Mouse (Mus musculus): ENCODE data around the gene Mlh1. TPM values are rescaled to one million over a fixed set of nuclear protein-coding genes. Genes with fewer than 3 reads are reported as not detected.
A peak's percentile ranks its signal among the peaks of the same experiment; 100 is the strongest.

Gene Mlh1
- total RNA-seq (2021): 10 to 100 TPM; 10.2 to 11.3 TPM
- long read RNA-seq, experiment 1, transcript Mlh1-201 (19 exons, 2,754 nt): major isoform, 14 of 17 reads
- long read RNA-seq, experiment 1, partial matches to known transcripts: 1 of 17 reads
- long read RNA-seq, experiment 1, other reads (novel, unspliced or antisense): 2 of 17 reads
- long read RNA-seq, experiment 2, transcript Mlh1-201 (19 exons, 2,754 nt): major isoform, 13 of 17 reads
- long read RNA-seq, experiment 2, partial matches to known transcripts: 0 of 17 reads
- long read RNA-seq, experiment 2, other reads (novel, unspliced or antisense): 4 of 17 reads

DNA sequence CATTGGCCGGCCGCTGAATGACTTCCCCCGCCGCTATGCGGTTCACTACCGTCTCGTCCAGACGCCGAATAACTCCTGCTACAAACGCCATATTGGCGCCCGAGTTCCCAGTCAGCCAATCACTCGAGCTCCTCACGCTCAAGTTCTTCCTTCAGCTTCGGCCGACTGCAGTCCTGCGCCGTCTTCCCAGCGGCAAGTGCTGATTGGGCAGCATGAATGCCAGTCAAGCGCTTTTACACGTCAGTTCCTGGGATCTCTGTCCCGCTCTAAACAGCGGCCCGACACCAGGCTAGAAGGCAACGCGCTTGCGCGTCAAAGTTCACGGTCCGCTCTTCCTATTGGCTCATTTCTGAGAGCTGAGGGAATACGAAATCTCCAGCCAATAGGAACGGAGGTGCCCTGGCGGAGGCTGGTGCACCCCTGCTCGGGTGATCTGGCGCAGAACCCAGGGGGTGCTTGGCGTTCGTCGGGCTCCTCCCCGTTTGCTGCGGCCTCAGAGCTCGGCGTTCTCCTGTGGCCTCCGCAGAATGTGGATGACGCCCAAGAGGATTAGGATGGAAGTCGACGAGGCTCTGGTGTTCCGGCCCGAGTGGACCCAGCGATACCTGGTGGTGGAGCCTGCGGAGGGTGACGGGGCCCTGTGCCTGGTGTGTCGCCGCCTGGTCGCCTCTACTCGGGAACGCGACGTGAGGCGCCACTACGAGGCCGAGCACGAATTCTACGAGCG lies at the start of gene Mlh1, which contains the start of gene Epm2aip1:
Gene Mlh1, minus strand, starts transcription at position 358 of the 727 bp plus-strand sequence.
Gene Epm2aip1, plus strand, starts transcription at position 496 of the 727 bp plus-strand sequence.
- peak; percentile 99 for DNase-seq
- intact Hi-C loops (cut with DNase I): loop anchor here (10.0 kb wide), 1 partner anchor 967 kb away; the partner anchor contains the start of gene Elp6

DNA sequence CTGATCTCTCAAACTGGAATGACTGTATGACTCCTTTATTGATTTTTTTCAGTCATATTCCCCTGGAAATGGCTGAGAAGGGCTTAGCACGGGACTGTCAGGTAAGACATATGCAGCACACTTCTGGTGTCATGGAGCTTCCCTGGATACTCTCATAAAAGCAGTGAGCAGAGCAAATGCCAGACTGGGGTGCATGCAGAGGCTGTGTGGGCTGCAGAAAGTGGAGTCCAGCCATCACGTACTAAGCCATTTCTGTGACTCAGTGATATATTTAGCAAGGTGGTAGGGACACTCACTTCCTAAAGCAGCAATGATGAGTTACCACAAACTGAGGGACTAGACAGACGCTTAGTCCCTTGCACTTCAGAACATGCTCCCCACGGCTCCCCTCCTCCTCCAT lies 49.3 kb upstream of the Mlh1 start:
- no peak for DNase-seq
- intact Hi-C loops (cut with DNase I): no loop called here

DNA sequence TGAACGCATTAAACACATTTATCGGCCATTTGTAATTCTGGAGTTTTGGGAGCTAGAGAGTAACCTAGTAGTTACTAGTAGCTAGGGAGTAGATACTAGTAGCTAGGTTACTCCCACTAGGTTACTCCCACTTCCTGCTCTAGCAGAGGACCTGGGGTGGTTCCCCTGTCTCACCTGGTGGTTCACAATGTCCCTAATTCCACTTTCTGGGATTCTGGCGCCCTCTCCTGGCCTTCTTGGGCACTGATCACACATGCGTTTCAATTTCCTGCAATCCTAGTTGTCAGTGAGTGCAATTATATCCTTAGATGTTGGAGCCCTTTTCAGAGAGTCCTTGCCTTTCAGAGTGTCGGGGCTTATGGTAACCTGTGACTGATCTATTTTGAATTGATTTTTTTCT lies 42.6 kb upstream of the Mlh1 start:
- intact Hi-C loops (cut with DNase I): no loop called here
- DNase-seq: peak; percentile 31 to 62

DNA sequence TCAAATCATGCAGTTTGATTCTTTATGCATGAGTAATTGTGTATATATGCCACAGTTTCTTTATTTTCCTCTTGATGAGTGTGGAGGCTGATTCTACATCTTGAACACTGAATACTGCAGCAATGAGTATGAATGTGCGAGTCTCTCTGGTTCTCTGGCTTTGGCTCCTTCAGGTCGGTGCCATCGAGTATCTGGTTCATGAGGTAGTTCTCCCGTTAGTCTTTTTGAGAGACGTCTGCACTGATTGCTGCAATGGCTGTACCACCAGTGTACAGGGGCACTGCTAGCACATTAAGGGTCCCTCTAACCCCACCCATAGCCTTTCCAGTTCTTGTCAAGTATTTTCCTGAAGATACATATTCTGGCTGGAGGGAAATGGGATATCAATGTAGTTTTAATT lies 42.2 kb upstream of the Mlh1 start:
- no peak for DNase-seq
- intact Hi-C loops (cut with DNase I): no loop called here

DNA sequence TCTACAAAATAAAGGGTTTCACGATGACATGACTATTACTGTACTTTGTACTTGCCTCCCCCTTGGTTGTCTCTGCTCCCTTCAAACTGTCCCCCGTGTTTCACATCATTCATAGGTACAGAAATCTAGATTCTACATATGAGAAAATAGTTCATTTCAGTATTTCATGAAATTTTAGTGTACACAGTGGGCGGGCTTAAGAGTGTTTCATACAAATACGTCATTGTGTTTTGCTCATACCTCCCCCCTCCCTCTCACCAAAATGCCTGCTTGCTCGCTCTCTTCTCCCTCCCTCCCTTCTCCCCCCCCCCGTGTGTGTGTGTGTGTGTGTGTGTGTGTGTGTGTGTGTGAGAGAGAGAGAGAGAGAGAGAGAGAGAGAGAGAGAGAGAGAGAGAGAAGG lies 41.7 kb upstream of the Mlh1 start:
- intact Hi-C loops (cut with DNase I): no loop called here
- DNase-seq: no peak

DNA sequence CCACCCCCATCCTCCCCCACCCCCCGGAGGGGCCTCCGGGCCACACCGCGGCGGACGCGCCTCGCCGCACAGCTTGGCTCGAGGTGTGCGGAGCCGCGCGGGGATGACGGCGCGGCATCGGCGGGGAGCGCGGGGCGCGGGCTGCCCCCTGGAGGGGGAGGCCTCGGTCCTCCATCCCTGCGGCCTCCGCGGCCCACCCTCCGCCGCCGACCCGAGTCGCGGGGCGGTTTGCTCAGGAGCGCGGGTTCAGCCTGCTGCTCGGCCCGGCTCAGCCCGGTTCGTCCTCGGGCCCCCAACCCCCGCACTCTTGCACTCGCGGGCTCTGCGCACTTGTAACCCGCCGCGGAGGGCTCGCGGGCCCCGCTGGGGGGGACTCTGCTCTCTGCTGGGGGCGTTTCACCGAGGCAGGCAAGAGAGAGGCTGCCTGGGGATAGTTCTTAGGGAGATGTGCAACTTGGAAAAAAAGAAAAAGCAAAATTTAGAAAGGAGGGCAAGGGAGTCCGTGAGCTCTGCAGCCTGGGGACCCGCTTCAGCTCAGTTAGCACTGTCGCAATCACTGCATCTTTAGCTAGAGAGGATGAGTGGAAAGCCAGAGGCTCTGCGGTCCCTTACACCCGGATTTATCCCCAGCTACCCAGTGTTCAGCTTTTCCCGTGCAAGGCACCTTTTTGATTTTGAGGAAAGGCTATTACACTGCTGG lies 41.0 kb upstream of the Mlh1 start:
- intact Hi-C loops (cut with DNase I): no loop called here
- DNase-seq: peak; percentile 2 to 6

DNA sequence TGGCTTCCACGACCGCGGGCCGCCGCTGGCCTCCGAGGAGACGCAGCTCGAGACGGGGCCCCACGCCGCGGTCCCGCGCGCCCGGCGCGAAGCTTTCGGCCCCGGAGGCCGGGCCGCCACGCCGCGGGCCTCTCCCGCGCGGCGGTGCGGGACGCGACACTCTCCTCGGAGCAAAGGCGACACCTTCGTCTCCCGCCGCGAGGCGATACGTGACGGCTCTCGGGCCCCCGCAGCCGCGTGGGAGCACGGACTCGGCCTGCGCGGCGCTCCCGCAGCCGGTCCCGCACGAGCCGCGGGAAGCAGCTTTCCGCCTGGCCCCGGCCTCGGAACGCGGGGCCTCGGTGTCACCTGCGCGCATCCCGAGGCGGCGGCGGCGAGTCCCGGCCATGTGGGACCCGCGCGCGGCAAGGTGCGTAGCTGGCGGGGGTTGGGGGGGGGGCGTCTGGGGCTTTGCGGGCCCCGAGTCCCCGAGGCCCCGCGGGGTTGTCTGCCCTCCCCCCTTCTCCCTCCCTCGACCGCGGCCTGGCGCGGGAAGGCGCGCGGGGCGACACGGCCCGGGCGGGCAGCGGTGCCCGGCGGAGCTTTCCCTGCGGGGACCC lies 40.4 kb upstream of the Mlh1 start:
- intact Hi-C loops (cut with DNase I): no loop called here
- DNase-seq: peak in 1 of 2 experiments; percentile 6

DNA sequence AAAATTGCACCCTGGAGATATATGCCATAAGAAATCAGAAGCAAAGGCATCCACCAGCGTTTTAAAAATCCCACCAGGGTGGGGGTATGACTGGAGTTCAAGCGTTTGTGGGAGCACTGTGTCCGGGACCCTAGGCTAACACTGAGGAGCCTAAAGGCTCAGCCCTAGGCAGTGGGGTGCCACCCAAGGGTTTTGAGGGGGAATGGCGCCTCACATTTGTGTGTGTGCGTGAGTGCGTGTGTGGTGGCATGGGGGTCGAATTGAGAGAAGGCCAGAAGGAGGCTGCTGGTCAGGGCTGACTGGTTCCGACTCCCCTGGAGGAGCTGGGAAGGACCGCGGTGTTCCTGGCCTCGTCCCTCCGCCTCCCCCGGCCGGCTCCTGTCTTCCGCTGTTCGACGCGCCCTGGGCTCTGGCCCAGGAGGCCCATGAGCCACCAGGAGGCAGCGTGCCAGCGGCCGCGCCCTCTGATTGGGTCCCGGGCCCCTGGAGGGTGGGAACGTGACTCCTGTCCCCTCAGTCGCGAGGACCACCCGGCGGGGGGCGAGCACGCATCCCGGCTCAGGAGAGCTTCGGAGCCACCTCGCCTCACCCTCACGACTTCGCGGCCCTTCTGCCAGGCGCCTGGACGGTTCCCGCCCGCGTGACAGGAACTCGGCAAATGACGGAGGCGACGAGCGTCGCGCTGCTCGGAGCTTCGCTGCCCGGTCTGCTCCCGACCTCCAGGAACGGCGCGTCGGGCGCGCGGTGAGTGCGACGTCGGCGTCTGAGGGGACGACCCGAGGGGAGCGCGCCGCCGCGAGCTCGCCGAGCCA lies 39.6 kb upstream of the Mlh1 start, which contains the start of gene Trank1:
Gene Trank1, plus strand, starts transcription at position 709 of the 812 bp plus-strand sequence.
- DNase-seq: peak; percentile 13
- intact Hi-C loops (cut with DNase I): no loop called here

DNA sequence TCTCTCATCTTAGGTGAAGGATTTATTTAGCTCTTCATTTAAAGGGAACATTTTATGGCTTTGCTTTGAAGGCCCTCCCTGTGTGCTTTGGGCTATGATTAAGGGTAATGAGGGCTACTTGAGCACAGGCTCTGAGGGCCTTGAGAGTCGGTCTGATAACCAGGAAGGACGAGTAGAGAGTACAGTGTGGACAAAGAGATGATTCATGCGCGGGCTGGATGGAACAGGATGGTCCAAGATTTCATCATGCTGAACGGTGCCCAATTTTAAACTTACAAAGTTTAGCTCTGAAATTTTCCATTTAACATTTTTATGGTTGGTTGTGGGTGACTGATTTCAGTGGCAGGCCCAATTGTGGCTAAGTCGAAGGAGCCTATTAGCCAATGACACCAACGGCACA lies 34.6 kb upstream of the Mlh1 start:
- no peak for DNase-seq
- intact Hi-C loops (cut with DNase I): no loop called here

DNA sequence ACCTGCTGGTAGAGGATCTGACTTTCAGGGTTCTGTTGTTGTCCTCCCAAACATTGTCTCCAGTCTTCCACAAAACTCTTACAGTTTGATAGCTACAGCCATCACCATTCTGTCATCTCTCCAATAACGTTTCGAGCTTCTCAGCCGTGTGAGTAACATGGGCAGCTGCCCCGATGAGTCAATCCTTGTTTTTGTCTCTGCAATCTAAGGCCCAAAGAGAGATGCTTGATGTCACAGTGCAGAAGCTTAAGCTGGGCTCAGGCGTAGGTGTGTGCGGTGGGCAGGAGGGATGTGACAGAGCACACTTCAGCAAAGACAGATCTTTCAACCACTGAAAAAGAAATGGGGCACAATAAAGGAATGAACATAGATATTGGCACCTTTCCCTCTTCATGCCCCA lies 32.4 kb upstream of the Mlh1 start:
- intact Hi-C loops (cut with DNase I): no loop called here
- DNase-seq: no peak

DNA sequence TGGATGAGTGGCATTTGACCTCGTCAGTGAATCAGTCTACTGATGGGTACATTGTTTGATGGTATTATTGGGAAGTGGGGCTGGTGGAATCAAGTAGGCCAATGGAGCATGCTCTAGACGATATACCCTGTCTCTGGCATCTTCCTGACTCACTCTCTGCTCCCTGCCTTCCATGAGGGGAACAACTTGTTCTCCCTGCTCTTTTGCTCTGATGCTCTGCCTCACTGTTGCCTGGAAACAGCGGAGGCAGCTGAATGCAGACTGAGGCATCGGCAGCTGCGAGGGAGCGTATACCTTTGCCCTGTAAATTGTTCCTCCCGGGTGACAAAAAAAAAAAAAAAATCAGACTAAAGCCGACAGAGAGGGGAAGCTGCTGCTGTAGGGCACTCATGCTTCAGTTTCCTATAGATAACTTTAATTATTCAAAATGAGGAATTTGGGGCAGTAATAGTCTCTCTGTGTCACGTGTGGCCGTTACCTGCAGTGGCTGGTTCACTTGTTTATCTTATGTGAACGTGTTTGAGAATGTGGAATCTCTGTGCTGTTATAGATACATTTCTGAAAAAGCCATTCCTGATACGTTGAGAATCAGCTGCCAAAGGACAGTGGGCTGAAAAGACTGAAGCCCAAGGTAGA lies 30.7 kb upstream of the Mlh1 start:
- DNase-seq: no peak
- intact Hi-C loops (cut with DNase I): no loop called here

DNA sequence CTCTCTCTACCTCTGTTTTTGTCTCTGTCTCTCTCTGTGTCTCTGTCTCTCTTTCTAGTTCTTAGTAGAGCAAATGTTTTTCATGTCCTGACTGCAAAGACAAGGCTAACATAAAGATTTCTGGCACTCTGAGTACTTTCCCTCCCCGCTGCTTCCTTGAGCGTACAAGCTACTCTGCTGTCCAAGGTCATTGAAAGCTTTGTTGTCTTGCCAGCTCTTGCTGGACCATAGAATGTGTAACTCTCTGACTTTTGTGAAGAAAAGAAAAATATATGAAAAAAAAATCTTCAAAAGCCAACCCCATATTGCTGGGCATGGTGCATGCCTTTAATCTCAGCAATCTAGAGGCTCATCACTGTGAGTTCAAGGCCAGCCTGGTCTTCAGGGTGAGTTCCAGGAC lies 27.0 kb upstream of the Mlh1 start:
- no peak for DNase-seq
- intact Hi-C loops (cut with DNase I): no loop called here

DNA sequence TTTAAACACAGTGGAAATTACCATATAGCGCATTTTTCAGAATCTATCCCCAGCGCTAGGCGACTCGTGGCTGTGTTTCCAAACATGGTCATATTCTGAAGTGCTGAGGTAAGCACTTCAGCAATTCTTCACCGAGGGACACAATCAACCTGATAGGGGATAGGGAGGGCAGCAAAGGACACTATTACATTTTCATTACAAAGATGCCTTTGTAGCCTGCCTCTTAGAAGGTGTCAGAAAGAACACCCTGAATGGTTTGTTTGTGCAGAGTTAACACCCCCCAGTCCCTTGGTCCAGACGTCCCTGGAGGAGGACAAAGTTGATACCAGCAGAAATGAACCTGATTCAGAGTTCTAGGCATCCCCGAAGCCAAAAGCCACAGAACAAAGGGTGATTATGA lies 24.8 kb upstream of the Mlh1 start:
- intact Hi-C loops (cut with DNase I): no loop called here
- DNase-seq: no peak

DNA sequence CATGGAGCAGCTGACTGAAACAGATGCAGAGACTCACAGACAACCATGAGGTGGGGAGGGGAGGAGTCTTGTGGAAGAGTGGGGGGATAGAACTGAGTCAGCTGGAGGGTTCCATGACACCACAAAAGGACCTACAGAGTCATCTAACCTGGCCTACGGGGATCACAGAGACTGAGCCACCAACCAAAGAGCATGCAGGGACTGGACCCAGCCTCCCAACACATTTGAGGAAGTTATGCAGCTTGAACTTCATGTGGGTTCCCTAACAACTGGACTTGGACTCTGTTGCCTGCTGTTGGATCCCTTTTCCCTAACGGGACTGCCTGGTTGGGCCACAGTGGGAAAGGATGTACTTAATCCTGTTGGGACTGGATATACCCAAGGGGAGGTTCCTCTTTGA lies 23.7 kb upstream of the Mlh1 start:
- DNase-seq: no peak
- intact Hi-C loops (cut with DNase I): no loop called here

DNA sequence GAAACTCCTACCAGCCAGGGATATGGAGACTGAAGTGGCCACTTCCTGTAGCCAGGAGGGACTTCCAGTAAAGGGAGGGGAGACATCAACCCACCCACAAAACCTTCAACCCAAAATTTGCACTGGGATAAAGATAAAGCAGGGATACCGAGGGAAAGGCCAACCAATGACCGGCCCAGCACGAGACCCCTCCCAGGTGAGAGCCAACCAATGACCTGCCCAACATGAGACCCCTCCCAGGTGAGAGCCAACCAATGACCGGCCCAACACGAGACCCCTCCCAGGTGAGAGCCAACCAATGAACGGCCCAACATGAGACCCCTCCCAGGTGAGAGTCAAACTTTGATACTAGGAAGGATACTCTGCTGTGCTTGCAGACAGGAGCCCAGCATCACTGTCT lies 23.3 kb upstream of the Mlh1 start:
- intact Hi-C loops (cut with DNase I): no loop called here

DNA sequence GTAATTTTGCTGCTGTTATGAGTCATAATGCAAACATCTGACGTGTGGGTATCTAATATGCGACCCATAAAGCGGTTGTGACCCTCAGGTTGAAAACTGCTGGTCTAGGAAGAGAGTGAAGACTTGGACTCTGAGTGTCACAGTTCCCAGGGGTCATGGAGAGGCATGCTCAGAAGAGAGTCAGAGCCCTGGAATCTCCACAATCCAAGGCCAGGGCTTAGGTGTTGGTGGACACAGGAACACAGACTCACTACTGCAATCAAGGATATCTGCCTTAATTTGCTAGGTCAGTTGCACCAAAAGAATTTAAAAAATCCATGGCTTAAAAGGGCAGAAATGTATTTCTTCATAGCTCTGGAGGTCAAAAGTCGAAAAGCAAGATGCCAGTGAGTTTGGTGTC lies 21.6 kb upstream of the Mlh1 start:
- DNase-seq: no peak
- intact Hi-C loops (cut with DNase I): no loop called here

More for the DNA sequence above, 23.3 kb upstream of the Mlh1 start:
- no peak for DNase-seq

DNA sequence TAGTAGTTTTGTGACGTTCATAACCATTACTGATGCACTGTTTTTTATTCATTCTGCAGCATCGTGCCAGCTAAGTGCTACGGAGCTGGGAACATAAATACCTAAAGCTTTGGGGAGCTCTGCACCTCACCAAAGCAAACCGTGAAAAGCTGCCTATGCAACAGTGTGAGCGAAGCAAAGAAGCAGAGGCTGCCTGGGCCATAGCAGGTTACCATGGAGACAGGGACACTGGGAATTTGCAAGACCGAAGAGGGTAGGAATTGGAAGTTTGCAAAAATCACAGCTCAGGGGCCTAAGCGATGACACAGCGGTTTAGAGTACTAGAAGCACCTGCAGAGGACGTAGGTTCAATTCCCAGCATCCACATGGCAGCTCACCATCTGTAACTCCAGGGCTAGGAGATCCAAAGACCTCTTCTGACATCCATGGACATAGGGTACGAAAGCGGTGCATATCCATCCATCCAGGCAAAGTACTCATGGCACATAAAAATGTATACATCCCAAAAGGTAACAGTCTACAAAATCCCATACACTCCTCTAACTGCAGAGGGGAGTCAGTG lies 19.0 kb upstream of the Mlh1 start:
- intact Hi-C loops (cut with DNase I): no loop called here
- DNase-seq: no peak

DNA sequence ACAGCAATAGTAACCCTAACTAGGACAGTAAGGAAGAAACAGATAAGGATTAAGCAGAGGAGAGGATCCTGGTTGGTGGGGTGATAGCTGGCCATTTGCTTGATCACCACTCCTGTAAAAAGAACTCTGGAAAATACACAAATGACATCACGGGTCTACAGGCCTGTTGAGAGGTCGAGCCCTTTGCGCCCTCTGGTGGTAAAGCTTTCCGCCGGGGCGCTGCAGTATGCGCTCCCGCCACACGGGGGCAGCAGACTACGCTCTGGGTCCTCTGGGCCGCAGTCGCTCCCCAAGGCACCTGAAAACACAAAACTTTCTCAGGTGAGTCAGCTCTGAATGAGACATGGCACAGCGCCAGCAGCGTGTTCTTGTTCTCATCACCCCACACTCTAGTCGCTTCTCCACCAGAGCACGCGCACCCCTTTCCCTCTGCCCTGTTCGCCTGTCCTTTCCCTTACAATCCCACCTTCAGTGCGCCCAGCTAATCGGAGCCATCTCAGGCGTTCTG lies 18.3 kb upstream of the Mlh1 start:
- intact Hi-C loops (cut with DNase I): loop anchor here (2.0 kb wide), 1 partner anchor 189 kb away; no protein-coding TSS in a partner anchor
- peak; percentile 91 to 95 for DNase-seq

DNA sequence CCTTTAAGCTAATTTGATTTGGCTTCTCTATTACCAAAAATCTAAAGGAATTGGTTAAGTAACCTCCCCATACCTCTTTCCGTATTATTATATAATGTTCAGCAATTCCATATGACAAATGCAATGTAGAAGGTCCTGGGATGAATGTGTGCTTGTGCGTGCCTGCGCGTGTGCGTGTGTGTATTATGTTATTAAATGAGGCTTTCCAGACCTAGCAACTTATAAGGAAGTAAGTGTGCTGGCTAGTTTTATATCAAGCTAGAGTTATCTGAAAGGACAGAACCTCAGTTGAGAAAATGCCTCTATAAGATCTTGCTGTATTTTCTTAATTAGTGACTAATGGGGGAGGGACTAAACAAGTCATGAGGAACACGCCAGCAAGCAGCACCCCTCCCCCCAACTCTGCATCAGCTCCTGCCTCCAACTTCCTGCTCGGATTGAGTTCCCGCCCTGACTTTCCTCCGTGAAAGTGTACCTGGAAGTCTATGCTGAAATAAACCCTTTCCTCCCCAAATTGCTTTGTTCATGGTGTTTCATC lies 17.8 kb upstream of the Mlh1 start:
- intact Hi-C loops (cut with DNase I): loop anchor here (2.0 kb wide), 1 partner anchor 189 kb away; no protein-coding TSS in a partner anchor
- DNase-seq: peak in 1 of 2 experiments; percentile 14
